Mouse (Mus musculus) midbrain, embryonic 12.5 days (tissue): ENCODE measurements around the gene Alyref. TPM values are rescaled to one million over a fixed set of nuclear protein-coding genes. Genes with fewer than 3 reads are reported as not detected.
"Not testable (repeated sequence)": the region's sequence is repeated elsewhere in the genome, so short reads cannot be mapped to it uniquely, and the experiment has no call there.

Experiments
- ATAC-seq: fragments of 200-750 bp; cut with Nextera tagmentation; 2 replicates; pipeline ENCODE4 v1.8.0; 2017; ENCODE audit warnings: low read depth, moderate TSS enrichment, moderate library complexity; ENCODE audit not compliant: low FRiP score
- H3K27ac ChIP-seq: fragments of 300-500 bp; sonication (generic); replicated peaks from 2 replicates; pipeline ENCODE4 v1.5.1; 2016; ENCODE audit warnings: mild to moderate bottlenecking
- H3K27me3 ChIP-seq: fragments of 300-500 bp; sonication (generic); 2 replicates; pipeline ENCODE4 v1.6.1; 2016; ENCODE audit warnings: mild to moderate bottlenecking
- H3K36me3 ChIP-seq: fragments of 300-500 bp; sonication (generic); 2 replicates; pipeline ENCODE4 v1.6.1; 2016
- H3K4me1 ChIP-seq: fragments of 300-500 bp; sonication (generic); 2 replicates; pipeline ENCODE4 v1.6.1; 2016
- H3K4me2 ChIP-seq: fragments of 300-500 bp; sonication (generic); replicated peaks from 2 replicates; pipeline ENCODE4 v1.6.1; 2016; ENCODE audit warnings: mild to moderate bottlenecking, moderate library complexity
- H3K4me3 ChIP-seq: fragments of 300-500 bp; sonication (generic); 2 replicates; pipeline ENCODE4 v1.5.1; 2016; ENCODE audit warnings: mild to moderate bottlenecking
- H3K9ac ChIP-seq: fragments of 300-500 bp; sonication (generic); replicated peaks from 2 replicates; pipeline ENCODE4 v1.6.1; 2016; ENCODE audit warnings: mild to moderate bottlenecking, moderate library complexity
- H3K9me3 ChIP-seq: fragments of 300-500 bp; sonication (generic); 2 replicates; pipeline ENCODE4 v1.6.1; 2016; ENCODE audit warnings: mild to moderate bottlenecking
- WGBS: fragments of 180-500 bp; shearing (Covaris S2); methylation state at CpG from one replicate; pipeline ENCODE4 v1.1.7; 2016; 5-methylcytosine and 5-hydroxymethylcytosine counted together
- polyA plus RNA-seq: library from polyadenylated mRNA; unstranded; fragments of >200 nt; fragmentation: Nextera tagmentation; extraction: Ambion mirVana; gene quantifications from 2 replicates; pipeline ENCODE4 v1.2.1, GENCODE M21; 2016

Alyref gene
- polyA plus RNA-seq, 1 experiment from 2014 or later, result 655 TPM

DNA sequence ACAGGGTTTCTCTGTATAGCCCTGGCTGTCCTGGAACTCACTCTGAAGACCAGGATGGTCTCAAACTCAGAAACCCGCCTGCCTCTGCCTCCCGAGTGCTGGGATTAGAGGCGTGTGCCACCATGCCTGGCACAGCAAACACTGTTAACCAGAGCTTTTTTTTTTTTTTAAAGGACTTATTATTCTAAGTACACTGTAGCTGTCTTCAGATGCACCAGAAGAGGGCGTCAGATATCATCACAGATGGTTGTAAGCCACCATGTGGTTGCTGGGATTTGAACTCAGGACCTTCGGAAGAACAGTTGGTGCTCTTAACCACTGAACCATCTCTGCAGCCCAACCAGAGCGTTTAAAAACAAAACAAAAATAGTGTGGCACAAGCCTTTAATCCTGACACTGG is 39.3 kb downstream of the Alyref start:
- not testable (repeated sequence) for H3K4me2 ChIP-seq, H3K9ac ChIP-seq, ATAC-seq, H3K4me3 ChIP-seq, H3K9me3 ChIP-seq, H3K27ac ChIP-seq, H3K27me3 ChIP-seq, H3K4me1 ChIP-seq
- H3K36me3 ChIP-seq, result peaks cover 51% of the 10 kb centered on the region
- WGBS, result 88% methylated on average over 6 of the region's 6 CpGs

DNA sequence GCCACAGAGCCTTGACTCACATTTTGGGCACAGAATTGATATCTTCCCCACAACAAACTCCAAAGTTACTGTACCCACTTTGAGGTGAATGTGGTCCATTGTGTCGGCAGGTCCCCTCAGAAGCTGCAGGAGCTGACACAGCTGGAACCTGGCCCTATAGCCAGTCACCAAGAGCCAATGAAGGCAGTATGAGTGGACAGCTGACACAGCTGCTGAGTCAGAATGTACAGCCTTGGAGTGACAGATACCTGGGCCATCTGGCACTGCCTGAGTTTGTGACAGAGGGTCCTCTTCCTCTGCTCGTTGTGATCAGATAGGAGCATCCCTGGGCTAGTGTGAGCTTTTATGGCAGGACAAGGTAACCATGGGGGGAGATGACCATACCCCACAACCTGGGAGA is 42.9 kb downstream of the Alyref start:
- peaks cover 2% of the 10 kb centered on the region for H3K4me1 ChIP-seq
- H3K4me3 ChIP-seq, result no peak overlapping the region
- no peak overlapping the region for H3K27ac ChIP-seq
- no peaks in the 10 kb centered on the region for H3K27me3 ChIP-seq
- H3K9me3 ChIP-seq, result peaks cover 7% of the 10 kb centered on the region; the same call in 1 of the 2 replicates
- no peak overlapping the region for H3K4me2 ChIP-seq
- peaks cover 15% of the 10 kb centered on the region for H3K36me3 ChIP-seq
- 92% methylated on average over 2 of the region's 2 CpGs for WGBS
- no peak overlapping the region for H3K9ac ChIP-seq
- no peak for ATAC-seq

DNA sequence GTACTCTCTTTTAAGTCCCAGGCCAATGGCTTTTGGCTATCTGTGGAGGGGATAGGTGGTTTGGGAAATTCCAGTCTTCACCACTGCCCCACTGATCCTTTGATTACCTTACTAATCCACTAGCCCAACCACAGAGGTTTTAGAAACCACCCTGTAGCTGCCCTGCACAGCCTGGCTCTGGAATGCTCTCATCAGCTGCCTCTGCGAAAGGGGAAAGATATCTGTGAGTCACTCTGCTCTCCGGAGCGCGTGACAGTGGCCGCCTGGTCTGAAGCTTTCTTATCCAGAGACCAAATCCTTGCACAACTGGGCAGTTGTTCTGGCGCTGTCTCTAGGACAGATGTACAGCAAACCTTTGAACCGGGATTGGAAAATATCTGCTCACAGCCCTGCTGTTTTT is 43.3 kb downstream of the Alyref start:
- H3K4me2 ChIP-seq, result no peak overlapping the region
- no peaks in the 10 kb centered on the region for H3K27me3 ChIP-seq
- H3K9ac ChIP-seq, result no peak overlapping the region
- WGBS, result 82% methylated on average over 7 of the region's 7 CpGs
- peaks cover 7% of the 10 kb centered on the region; the same call in 1 of the 2 replicates for H3K9me3 ChIP-seq
- H3K4me3 ChIP-seq, result no peak overlapping the region
- H3K4me1 ChIP-seq, result peaks cover 6% of the 10 kb centered on the region
- no peak overlapping the region for H3K27ac ChIP-seq
- peaks cover 11% of the 10 kb centered on the region for H3K36me3 ChIP-seq
- ATAC-seq, result no peak

DNA sequence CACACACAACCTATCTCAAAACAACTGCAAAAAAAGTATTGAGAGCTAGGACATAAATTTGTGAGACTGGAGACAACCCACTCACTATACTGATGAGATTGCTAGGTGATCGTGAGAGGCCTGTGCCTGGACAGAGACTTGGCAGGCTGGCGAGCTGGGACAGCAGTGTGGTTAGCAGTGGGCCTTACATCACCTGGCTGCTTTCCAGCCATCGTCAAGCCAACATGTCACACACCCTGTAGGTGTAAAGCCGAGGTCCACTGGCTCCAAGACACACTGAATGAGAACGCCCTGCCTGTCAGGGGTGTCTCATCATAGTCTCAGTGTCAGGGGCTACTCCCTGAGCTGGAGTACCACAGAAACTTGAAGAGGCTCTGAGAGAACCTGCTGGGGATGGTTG is 45.4 kb downstream of the Alyref start:
- H3K9me3 ChIP-seq, result peaks cover 7% of the 10 kb centered on the region; the same call in 1 of the 2 replicates
- H3K9ac ChIP-seq, result no peak overlapping the region
- WGBS, result 80% methylated on average over 5 of the region's 5 CpGs
- H3K36me3 ChIP-seq, result no peaks in the 10 kb centered on the region
- H3K4me2 ChIP-seq, result no peak overlapping the region
- no peaks in the 10 kb centered on the region for H3K27me3 ChIP-seq
- ATAC-seq, result no peak
- no peak overlapping the region for H3K27ac ChIP-seq
- H3K4me1 ChIP-seq, result peaks cover 19% of the 10 kb centered on the region
- H3K4me3 ChIP-seq, result no peak overlapping the region

- H3K4me1 ChIP-seq, result peaks cover 22% of the 10 kb centered on the region
- WGBS, result 95% methylated on average over 28 of the region's 28 CpGs
Measured at GRCm38 (mm10) chr11:120550810-120551440, 47.2 kb downstream of the Alyref start, which contains the start of gene Ppp1r27. Gene Ppp1r27, minus strand, starts transcription at chr11:120551132.

GRCm38 (mm10) chr11:120549986-120550809 is 48.0 kb downstream of the Alyref start:
- H3K4me1 ChIP-seq, result peaks cover 22% of the 10 kb centered on the region
- 76% methylated on average over 11 of the region's 11 CpGs for whole genome bisulfite sequencing
- peak overlapping the region; percentile 86 for H3K4me3 ChIP-seq
- H3K9me3 ChIP-seq, result no peaks in the 10 kb centered on the region
- H3K4me2 ChIP-seq, result peak overlapping the region; percentile 91
- peak; percentile 73 for ATAC-seq
- H3K27ac ChIP-seq, result peak overlapping the region; percentile 85
- peak overlapping the region; percentile 97 for H3K9ac ChIP-seq
- no peaks in the 10 kb centered on the region for H3K27me3 ChIP-seq
- H3K36me3 ChIP-seq, result peaks cover 9% of the 10 kb centered on the region; the same call in 1 of the 2 replicates

More at GRCm38 (mm10) chr11:120550810-120551440, 47.2 kb downstream of the Alyref start, which contains the start of gene Ppp1r27:
- Histone ChIP-seq H3K36me3 (0 out of 2 replicates have a peak, but pooled peaks cover 5% of the 10 kb centered on the region), H3K27ac (peak within 1 kb of the TSS; percentile 85), H3K9ac (peak within 1 kb of the TSS; percentile 97), H3K4me2 (peak within 1 kb of the TSS; percentile 91), H3K27me3 (no peaks in the 10 kb centered on the region), H3K4me3 (peak within 1 kb of the TSS; percentile 86), H3K9me3 (no peaks in the 10 kb centered on the region)
- ATAC-seq, result no peak

GRCm38 (mm10) chr11:120549168-120549945 is 48.8 kb downstream of the Alyref start, which contains the start of gene Mcrip1:
Gene Mcrip1, minus strand, starts transcription at chr11:120549727.
- Histone ChIP-seq H3K4me1 (peaks cover 22% of the 10 kb centered on the region), H3K36me3 (peaks cover 18% of the 10 kb centered on the region), H3K9me3 (no peaks in the 10 kb centered on the region), H3K4me3 (peak within 1 kb of the TSS; percentile 86), H3K27me3 (no peaks in the 10 kb centered on the region), H3K4me2 (peak within 1 kb of the TSS; percentile 91), H3K27ac (peak within 1 kb of the TSS; percentile 85), H3K9ac (peak within 1 kb of the TSS; percentile 97)
- under 1% methylated on average over 83 of the region's 87 CpGs for WGBS
- ATAC-seq, result peak; percentile 94

- Histone ChIP-seq H3K9me3 (no peaks in the 10 kb centered on the region), H3K4me3 (peak overlapping the region; percentile 86), H3K27ac (peak overlapping the region; percentile 85), H3K4me2 (peak overlapping the region; percentile 91), H3K4me1 (peaks cover 22% of the 10 kb centered on the region), H3K36me3 (peaks cover 24% of the 10 kb centered on the region), H3K27me3 (no peaks in the 10 kb centered on the region), H3K9ac (peak overlapping the region; percentile 97)
- ATAC-seq, result no peak
- WGBS, result 33% methylated on average over 7 of the region's 7 CpGs
Measured at GRCm38 (mm10) chr11:120548786-120549167, 49.4 kb downstream of the Alyref start.

DNA sequence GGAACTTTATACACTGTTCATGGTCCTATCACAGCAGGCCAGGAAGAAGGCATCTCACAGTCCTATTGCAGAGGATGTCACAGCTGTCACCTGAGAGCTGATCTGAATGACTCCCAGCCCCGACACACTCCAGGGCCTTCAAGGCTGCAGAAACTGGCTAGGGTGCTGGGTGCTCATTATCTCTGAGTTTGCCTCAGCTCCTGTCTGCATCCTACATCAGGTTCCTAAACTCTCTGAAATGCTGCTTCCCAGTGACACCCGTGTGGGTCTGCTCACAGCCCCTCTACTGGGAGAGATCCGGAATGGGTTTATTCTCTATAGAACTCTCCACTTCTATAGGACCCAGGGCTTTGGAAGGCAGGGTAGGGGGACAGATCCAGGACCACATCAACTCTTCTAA is 50.0 kb downstream of the Alyref start:
- Histone ChIP-seq H3K4me1 (peaks cover 22% of the 10 kb centered on the region), H3K36me3 (peaks cover 29% of the 10 kb centered on the region), H3K27me3 (no peaks in the 10 kb centered on the region), H3K4me3 (peak overlapping the region; percentile 86), H3K27ac (no peak overlapping the region), H3K9ac (peak overlapping the region; percentile 97), H3K4me2 (peak overlapping the region; percentile 91), H3K9me3 (no peaks in the 10 kb centered on the region)
- no peak for ATAC-seq
- 90% methylated on average over 3 of the region's 3 CpGs for WGBS

- Histone ChIP-seq H3K4me1 (peaks cover 22% of the 10 kb centered on the region), H3K36me3 (peaks cover 37% of the 10 kb centered on the region), H3K9me3 (no peaks in the 10 kb centered on the region), H3K27me3 (no peaks in the 10 kb centered on the region), H3K27ac (no peak overlapping the region), H3K4me3 (no peak overlapping the region), H3K9ac (no peak overlapping the region; the same call in 1 of the 2 replicates), H3K4me2 (0 out of 2 replicates have a peak overlapping the region, but pooled peaks have one; percentile 91)
- no peak for ATAC-seq
- WGBS, result 72% methylated on average over 2 of the region's 2 CpGs
Measured at GRCm38 (mm10) chr11:120547469-120547868, 50.7 kb downstream of the Alyref start.

DNA sequence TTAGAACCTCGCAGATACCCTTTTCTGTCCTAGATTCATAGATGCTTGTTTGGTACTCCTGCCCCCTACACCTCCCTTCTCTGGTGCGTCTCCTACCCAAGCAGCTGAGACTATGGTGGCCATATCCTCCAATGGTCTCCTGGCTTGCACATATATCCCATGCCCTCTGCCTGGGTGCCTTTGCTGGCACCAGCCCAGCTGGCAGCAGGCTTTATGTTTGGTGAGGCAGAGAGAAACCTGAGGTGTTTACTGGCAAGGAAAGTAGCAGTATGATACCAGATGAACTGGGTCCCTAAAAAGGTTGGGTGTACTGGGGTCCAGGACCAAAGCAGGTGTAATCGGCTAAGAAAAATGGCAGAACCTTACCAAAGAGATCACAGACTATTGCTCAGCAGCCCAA is 52.2 kb downstream of the Alyref start:
- Histone ChIP-seq H3K36me3 (peaks cover 46% of the 10 kb centered on the region), H3K27me3 (no peaks in the 10 kb centered on the region), H3K27ac (no peak overlapping the region), H3K4me2 (no peak overlapping the region), H3K4me1 (peaks cover 22% of the 10 kb centered on the region), H3K4me3 (no peak overlapping the region), H3K9ac (no peak overlapping the region), H3K9me3 (no peaks in the 10 kb centered on the region)
- ATAC-seq, result no peak
- WGBS, result 90% methylated on average over 3 of the region's 3 CpGs
